Mouse (Mus musculus): Measurements from ENCODE around the gene Gm21992. TPM values are rescaled to one million over a fixed set of nuclear protein-coding genes. Genes with fewer than 3 reads are reported as not detected.
A peak's percentile ranks its signal among the peaks of the same experiment; 100 is the strongest.
"Not testable (repeated sequence)": the region's sequence is repeated elsewhere in the genome, so short reads cannot be mapped to it uniquely, and the experiment has no call there.

Gm21992 gene
- polyA plus RNA-seq, 1 experiment: 9.0 TPM

GRCm38 (mm10) chr19:4793831-4794422, 17.5 kb downstream of the Gm21992 start, which contains the start of gene Rbm4:
Gene Rbm4 (minus strand): TSS chr19:4793901.
- Histone ChIP-seq H3K4me3 (ENCODE audit: insufficient read depth, low read length) (peak within 1 kb of the TSS; percentile 89), H3K4me1 (ENCODE audit: control insufficient read depth, insufficient read depth, low read length) (peaks cover 11% of the 10 kb centered on the region)
- TF ChIP-seq POLR2A (IDR thresholded peaks at IDR 0.05; ENCODE audit: borderline replicate concordance, low read depth, low read length): no peak
- no peak for TF ChIP-seq CTCF (IDR thresholded peaks at IDR 0.05; ENCODE audit: low read depth, low read length)

GRCm38 (mm10) chr19:4793281-4793830, 18.1 kb downstream of the Gm21992 start:
- Histone ChIP-seq H3K4me1 (ENCODE audit: control insufficient read depth, insufficient read depth, low read length) (peaks cover 11% of the 10 kb centered on the region), H3K27ac (ENCODE audit: insufficient read depth, low read depth, low read length) (peak overlapping the region; percentile 35), H3K4me3 (ENCODE audit: insufficient read depth, low read length) (peak overlapping the region; percentile 89)
- no peak for TF ChIP-seq POLR2A (IDR thresholded peaks at IDR 0.05; ENCODE audit: borderline replicate concordance, low read depth, low read length)
- no peak for TF ChIP-seq CTCF (IDR thresholded peaks at IDR 0.05; ENCODE audit: low read depth, low read length)

More at GRCm38 (mm10) chr19:4793831-4794422, 17.5 kb downstream of the Gm21992 start, which contains the start of gene Rbm4:
- H3K27ac ChIP-seq (ENCODE audit: insufficient read depth, low read depth, low read length): peak within 1 kb of the TSS; percentile 45

- no peak for TF ChIP-seq POLR2A (IDR thresholded peaks at IDR 0.05; ENCODE audit: borderline replicate concordance, low read depth, low read length)
- TF ChIP-seq CTCF (IDR thresholded peaks at IDR 0.05; ENCODE audit: low read depth, low read length): no peak
- no peak overlapping the region for H3K27ac ChIP-seq (ENCODE audit: insufficient read depth, low read depth, low read length)
- peaks cover 10% of the 10 kb centered on the region for H3K4me1 ChIP-seq (ENCODE audit: control insufficient read depth, insufficient read depth, low read length)
- H3K4me3 ChIP-seq (ENCODE audit: insufficient read depth, low read length): no peak overlapping the region
Measured at GRCm38 (mm10) chr19:4786313-4786712, 25.1 kb downstream of the Gm21992 start.

GRCm38 (mm10) chr19:4785206-4785605, 26.2 kb downstream of the Gm21992 start:
- peaks cover 8% of the 10 kb centered on the region for H3K4me1 ChIP-seq (ENCODE audit: control insufficient read depth, insufficient read depth, low read length)
- no peak overlapping the region for H3K27ac ChIP-seq (ENCODE audit: insufficient read depth, low read depth, low read length)
- TF ChIP-seq CTCF (IDR thresholded peaks at IDR 0.05; ENCODE audit: low read depth, low read length) (no peak), POLR2A (IDR thresholded peaks at IDR 0.05; ENCODE audit: borderline replicate concordance, low read depth, low read length) (no peak)
- no peak overlapping the region for H3K4me3 ChIP-seq (ENCODE audit: insufficient read depth, low read length)

- TF ChIP-seq POLR2A (IDR thresholded peaks at IDR 0.05; ENCODE audit: borderline replicate concordance, low read depth, low read length): no peak
- TF ChIP-seq CTCF (IDR thresholded peaks at IDR 0.05; ENCODE audit: low read depth, low read length): no peak
- H3K4me1 ChIP-seq (ENCODE audit: control insufficient read depth, insufficient read depth, low read length): peaks cover 7% of the 10 kb centered on the region; the same call in 1 of the 2 replicates
Measured at GRCm38 (mm10) chr19:4782891-4783290, 28.5 kb downstream of the Gm21992 start.

GRCm38 (mm10) chr19:4772785-4773184, 38.6 kb downstream of the Gm21992 start:
- H3K4me3 ChIP-seq (ENCODE audit: insufficient read depth, low read length): no peak overlapping the region
- H3K27ac ChIP-seq (ENCODE audit: insufficient read depth, low read depth, low read length): no peak overlapping the region
- peaks cover 15% of the 10 kb centered on the region for H3K4me1 ChIP-seq (ENCODE audit: control insufficient read depth, insufficient read depth, low read length)
- TF ChIP-seq CTCF (IDR thresholded peaks at IDR 0.05; ENCODE audit: low read depth, low read length) (no peak), POLR2A (IDR thresholded peaks at IDR 0.05; ENCODE audit: borderline replicate concordance, low read depth, low read length) (no peak)

More at GRCm38 (mm10) chr19:4782891-4783290, 28.5 kb downstream of the Gm21992 start:
- Histone ChIP-seq H3K4me3 (ENCODE audit: insufficient read depth, low read length) (no peak overlapping the region), H3K27ac (ENCODE audit: insufficient read depth, low read depth, low read length) (no peak overlapping the region)

GRCm38 (mm10) chr19:4767507-4768148, 43.8 kb downstream of the Gm21992 start:
- Histone ChIP-seq H3K4me1 (ENCODE audit: control insufficient read depth, insufficient read depth, low read length) (peaks cover 6% of the 10 kb centered on the region; the same call in 1 of the 2 replicates), H3K27ac (ENCODE audit: insufficient read depth, low read depth, low read length) (no peak overlapping the region), H3K4me3 (ENCODE audit: insufficient read depth, low read length) (no peak overlapping the region)
- TF ChIP-seq CTCF (IDR thresholded peaks at IDR 0.05; ENCODE audit: low read depth, low read length) (no peak), POLR2A (IDR thresholded peaks at IDR 0.05; ENCODE audit: borderline replicate concordance, low read depth, low read length) (no peak)

- Histone ChIP-seq H3K4me3 (ENCODE audit: insufficient read depth, low read length) (no peak overlapping the region), H3K4me1 (ENCODE audit: control insufficient read depth, insufficient read depth, low read length) (no peaks in the 10 kb centered on the region), H3K27ac (ENCODE audit: insufficient read depth, low read depth, low read length) (no peak overlapping the region)
- TF ChIP-seq CTCF (IDR thresholded peaks at IDR 0.05; ENCODE audit: low read depth, low read length): no peak
- no peak for TF ChIP-seq POLR2A (IDR thresholded peaks at IDR 0.05; ENCODE audit: borderline replicate concordance, low read depth, low read length)
Measured at GRCm38 (mm10) chr19:4762876-4763275, 48.5 kb downstream of the Gm21992 start.

- not testable (repeated sequence) for H3K4me3 ChIP-seq (ENCODE audit: insufficient read depth, low read length); H3K27ac ChIP-seq (ENCODE audit: insufficient read depth, low read depth, low read length); H3K4me1 ChIP-seq (ENCODE audit: control insufficient read depth, insufficient read depth, low read length)
Measured at GRCm38 (mm10) chr19:4760544-4760943, 50.9 kb downstream of the Gm21992 start.

GRCm38 (mm10) chr19:4756921-4757320, 54.5 kb downstream of the Gm21992 start:
- Histone ChIP-seq H3K27ac (ENCODE audit: insufficient read depth, low read depth, low read length) (no peak overlapping the region), H3K4me1 (ENCODE audit: control insufficient read depth, insufficient read depth, low read length) (no peaks in the 10 kb centered on the region), H3K4me3 (ENCODE audit: insufficient read depth, low read length) (peak overlapping the region; percentile 83)
- TF ChIP-seq POLR2A (IDR thresholded peaks at IDR 0.05; ENCODE audit: borderline replicate concordance, low read depth, low read length) (no peak), CTCF (IDR thresholded peaks at IDR 0.05; ENCODE audit: low read depth, low read length) (no peak)
